Mouse (Mus musculus) spleen, adult 2 months (tissue): Measurements from ENCODE around the gene Acp7.

Source experiments
- CTCF ChIP-seq: fragments of 200-500 bp; IDR thresholded peaks from 2 replicates; pipeline ENCODE4 v1.5.1; 2011; ENCODE audit warnings: mild to moderate bottlenecking, inconsistent platforms; ENCODE audit not compliant: insufficient read depth, insufficient read length, insufficient replicate concordance; ENCODE audit errors: extremely low read depth
- POLR2A ChIP-seq: fragments of 200-500 bp; IDR thresholded peaks from 2 replicates; pipeline ENCODE4 v1.6.1; 2011; ENCODE audit warnings: low read depth, low read length, inconsistent platforms

GRCm38 (mm10) chr7:28677624-28678023 lies 46.5 kb upstream of the Acp7 start:
- no peak for TF ChIP-seq CTCF
- TF ChIP-seq POLR2A, result no peak
